Mouse (Mus musculus): ENCODE results near the gene Galnt18. TPM values are rescaled to one million over a fixed set of nuclear protein-coding genes. Genes with fewer than 3 reads are reported as not detected.

Galnt18 gene
- polyA plus RNA-seq, 1 experiment from 2014 or later, result 35.6 TPM

DNA sequence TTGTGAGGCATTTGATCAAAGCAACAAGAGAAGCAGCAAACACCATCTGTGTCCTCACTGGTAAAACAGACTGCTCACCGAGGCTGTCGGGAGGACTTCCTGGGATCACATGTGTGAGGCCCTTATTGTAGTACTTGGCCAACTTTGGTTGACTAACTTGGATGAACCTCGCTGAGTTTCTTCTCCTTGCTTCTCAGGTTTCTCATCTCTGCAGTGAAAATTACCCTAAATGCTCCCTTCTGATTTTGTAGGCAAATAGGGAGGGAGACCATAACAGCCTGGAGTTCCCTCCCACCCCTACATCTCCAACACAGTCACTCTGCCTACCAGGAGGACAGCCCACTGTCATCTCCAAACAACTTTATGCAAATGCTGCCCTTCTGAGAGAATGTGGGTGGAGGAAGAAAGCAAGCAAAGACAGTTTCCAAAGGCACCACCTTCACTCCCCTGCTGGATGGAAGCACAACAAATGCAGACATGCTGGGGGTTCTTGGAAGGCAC, 31.2 kb downstream of the Galnt18 start:
- ATAC-seq (ENCODE audit: insufficient read depth, low FRiP score), result no peak
- H3K36me3 ChIP-seq (ENCODE audit: control insufficient read depth, insufficient read depth, low read length), result no peaks in the 10 kb centered on the region

DNA sequence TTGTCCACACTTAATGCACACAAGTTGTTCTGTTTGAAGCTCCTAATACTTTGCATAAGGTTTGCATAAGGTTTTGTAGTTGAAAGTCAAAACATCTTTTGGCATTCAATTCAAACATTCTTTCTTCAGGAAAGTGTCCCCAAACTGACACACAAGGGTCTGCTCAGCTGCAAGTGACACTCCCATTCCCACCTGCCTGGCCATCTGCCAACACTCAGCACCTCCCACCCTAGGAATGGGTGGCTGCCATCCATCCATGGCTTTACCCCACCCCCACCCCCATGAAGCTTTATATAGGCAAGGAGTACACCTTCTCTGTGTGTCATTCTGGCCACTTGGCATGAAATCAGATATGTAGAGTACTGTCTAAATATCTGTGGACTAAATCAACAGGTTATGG, 35.0 kb downstream of the Galnt18 start:
- Histone ChIP-seq H3K4me1 (ENCODE audit: control insufficient read depth, insufficient read depth, low read length) (peaks cover 13% of the 10 kb centered on the region; the same call in 1 of the 2 replicates), H3K4me3 (replicated peaks; ENCODE audit: low read length) (no peak overlapping the region), H3K36me3 (ENCODE audit: control insufficient read depth, insufficient read depth, low read length) (no peaks in the 10 kb centered on the region), H3K4me2 (ENCODE audit: low read depth, low read length) (no peak overlapping the region), H3K9me3 (replicated peaks; ENCODE audit: control insufficient read depth, low read length) (no peaks in the 10 kb centered on the region), H3K27me3 (ENCODE audit: control insufficient read depth, insufficient read depth, low read length) (no peaks in the 10 kb centered on the region), H3K9ac (ENCODE audit: low read length) (no peak overlapping the region), H3K27ac (ENCODE audit: low read length) (no peak overlapping the region)
- ATAC-seq (ENCODE audit: insufficient read depth, low FRiP score), result no peak

More for the DNA sequence above, 31.2 kb downstream of the Galnt18 start:
- 71% methylated on average over 3 of the region's 3 CpGs for WGBS
- Histone ChIP-seq H3K9me3 (replicated peaks; ENCODE audit: control insufficient read depth, low read length) (no peaks in the 10 kb centered on the region), H3K4me2 (ENCODE audit: low read depth, low read length) (no peak overlapping the region), H3K27ac (ENCODE audit: low read length) (no peak overlapping the region), H3K27me3 (ENCODE audit: control insufficient read depth, insufficient read depth, low read length) (no peaks in the 10 kb centered on the region), H3K9ac (ENCODE audit: low read length) (no peak overlapping the region), H3K4me1 (ENCODE audit: control insufficient read depth, insufficient read depth, low read length) (peaks cover 3% of the 10 kb centered on the region; the same call in 1 of the 2 replicates), H3K4me3 (replicated peaks; ENCODE audit: low read length) (no peak overlapping the region)

DNA sequence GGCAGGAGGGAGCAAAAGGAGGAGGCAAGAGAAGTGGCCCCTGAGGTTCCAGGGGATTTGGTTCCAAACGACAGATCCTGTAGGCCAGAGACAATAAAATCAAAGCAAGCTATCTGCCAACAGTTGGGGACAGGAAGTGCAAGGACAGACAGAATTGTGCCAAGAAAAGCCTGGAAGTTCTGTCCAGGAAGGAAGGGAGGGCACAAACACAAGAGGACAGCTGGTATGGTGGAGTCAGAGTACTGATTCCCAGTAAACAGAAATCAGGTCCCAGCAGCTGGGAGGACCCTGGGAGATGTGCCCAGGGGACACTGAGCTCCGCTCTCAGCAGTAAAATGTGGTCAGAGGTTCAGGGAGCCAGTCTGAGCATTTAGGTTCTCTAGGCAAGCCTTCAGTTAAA, 38.2 kb downstream of the Galnt18 start:
- no peak overlapping the region for H3K27ac ChIP-seq (ENCODE audit: low read length)
- no peak overlapping the region for H3K4me2 ChIP-seq (ENCODE audit: low read depth, low read length)
- 45% methylated on average over 2 of the region's 2 CpGs for WGBS
- no peak overlapping the region for H3K9ac ChIP-seq (ENCODE audit: low read length)
- H3K9me3 ChIP-seq (replicated peaks; ENCODE audit: control insufficient read depth, low read length), result no peaks in the 10 kb centered on the region
- H3K4me1 ChIP-seq (ENCODE audit: control insufficient read depth, insufficient read depth, low read length), result peaks cover 25% of the 10 kb centered on the region
- H3K36me3 ChIP-seq (ENCODE audit: control insufficient read depth, insufficient read depth, low read length), result no peaks in the 10 kb centered on the region
- H3K4me3 ChIP-seq (replicated peaks; ENCODE audit: low read length), result no peak overlapping the region
- no peaks in the 10 kb centered on the region for H3K27me3 ChIP-seq (ENCODE audit: control insufficient read depth, insufficient read depth, low read length)
- ATAC-seq (ENCODE audit: insufficient read depth, low FRiP score), result no peak

DNA sequence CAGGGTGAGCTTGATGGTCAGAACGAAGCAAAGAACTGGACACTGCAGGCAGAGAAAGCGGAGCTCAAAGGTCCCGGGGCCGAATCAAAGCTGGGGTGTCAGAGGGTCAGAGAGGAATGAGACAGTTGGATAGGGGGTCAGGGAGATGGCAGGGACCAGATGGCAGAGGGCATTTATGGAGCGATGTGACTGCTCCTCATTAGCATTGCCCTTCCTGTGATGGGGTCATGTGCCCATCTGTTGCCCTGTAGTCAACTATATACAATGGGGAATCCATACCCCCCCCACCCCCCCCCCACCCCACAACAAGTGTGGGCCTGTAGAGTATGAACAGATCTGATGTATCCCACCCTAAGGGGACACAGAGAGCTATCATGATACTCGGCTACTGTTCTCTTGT, 39.7 kb downstream of the Galnt18 start:
- Histone ChIP-seq H3K9ac (ENCODE audit: low read length) (no peak overlapping the region), H3K4me3 (replicated peaks; ENCODE audit: low read length) (no peak overlapping the region), H3K27ac (ENCODE audit: low read length) (no peak overlapping the region), H3K9me3 (replicated peaks; ENCODE audit: control insufficient read depth, low read length) (no peaks in the 10 kb centered on the region), H3K27me3 (ENCODE audit: control insufficient read depth, insufficient read depth, low read length) (no peaks in the 10 kb centered on the region), H3K4me2 (ENCODE audit: low read depth, low read length) (no peak overlapping the region), H3K4me1 (ENCODE audit: control insufficient read depth, insufficient read depth, low read length) (peaks cover 24% of the 10 kb centered on the region), H3K36me3 (ENCODE audit: control insufficient read depth, insufficient read depth, low read length) (no peaks in the 10 kb centered on the region)
- 72% methylated on average over 6 of the region's 6 CpGs for WGBS
- no peak for ATAC-seq (ENCODE audit: insufficient read depth, low FRiP score)

- Histone ChIP-seq H3K4me2 (ENCODE audit: low read depth, low read length) (no peak overlapping the region), H3K4me3 (replicated peaks; ENCODE audit: low read length) (no peak overlapping the region), H3K36me3 (ENCODE audit: control insufficient read depth, insufficient read depth, low read length) (no peaks in the 10 kb centered on the region), H3K27ac (ENCODE audit: low read length) (peak overlapping the region; percentile 52), H3K4me1 (ENCODE audit: control insufficient read depth, insufficient read depth, low read length) (peaks cover 24% of the 10 kb centered on the region), H3K9me3 (replicated peaks; ENCODE audit: control insufficient read depth, low read length) (no peaks in the 10 kb centered on the region), H3K9ac (ENCODE audit: low read length) (no peak overlapping the region), H3K27me3 (ENCODE audit: control insufficient read depth, insufficient read depth, low read length) (no peaks in the 10 kb centered on the region)
- 54% methylated on average over 5 of the region's 5 CpGs for WGBS
- no peak for ATAC-seq (ENCODE audit: insufficient read depth, low FRiP score)
These were observed 40.4 kb downstream of the Galnt18 start for GRCm38 (mm10) chr7:111739371-111739765.

DNA sequence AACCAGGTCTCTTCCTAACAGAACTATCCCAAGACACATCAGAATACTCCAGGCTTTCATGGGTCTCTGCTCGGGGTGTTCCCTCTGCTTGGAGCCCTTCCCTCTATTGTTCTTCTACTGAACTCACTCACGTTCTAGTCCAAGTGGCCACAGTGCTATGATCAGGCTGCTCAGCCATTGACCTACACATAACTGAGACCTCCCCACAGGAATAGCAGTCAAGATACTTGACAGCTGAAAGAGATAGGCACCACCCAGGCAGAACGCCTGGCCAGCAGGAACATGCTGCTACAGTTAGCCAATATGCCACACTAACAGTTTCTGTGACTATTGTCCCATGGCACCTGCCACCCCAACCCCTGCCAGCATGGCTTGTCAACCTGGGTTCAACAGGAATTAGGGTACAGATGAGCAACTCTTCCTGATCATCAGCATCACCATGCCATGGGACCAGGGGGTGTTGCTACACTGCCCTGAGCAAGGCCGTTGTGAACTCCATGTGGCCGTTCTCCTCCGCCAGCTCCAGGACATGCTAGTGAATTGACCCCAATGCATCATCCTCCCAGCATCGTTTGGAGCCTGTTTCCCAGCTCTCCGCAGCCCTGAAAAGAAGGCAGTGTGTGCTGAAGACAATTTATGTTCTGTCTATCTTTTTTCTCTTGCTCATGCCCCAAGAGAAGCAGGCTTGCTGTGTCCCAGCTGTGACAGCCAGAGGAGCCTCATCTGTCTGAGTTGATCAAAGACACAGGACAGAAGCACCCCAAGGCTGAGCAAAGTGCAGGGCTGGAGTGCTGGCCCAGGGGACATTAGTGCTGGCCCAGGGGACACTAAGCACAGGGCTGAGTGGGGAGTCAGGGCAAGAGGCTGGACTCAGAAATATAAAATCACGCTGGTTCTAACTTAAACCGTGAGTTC, 41.1 kb downstream of the Galnt18 start:
- Histone ChIP-seq H3K4me2 (ENCODE audit: low read depth, low read length) (no peak overlapping the region), H3K4me1 (ENCODE audit: control insufficient read depth, insufficient read depth, low read length) (peaks cover 24% of the 10 kb centered on the region), H3K9ac (ENCODE audit: low read length) (no peak overlapping the region), H3K9me3 (replicated peaks; ENCODE audit: control insufficient read depth, low read length) (no peaks in the 10 kb centered on the region), H3K27ac (ENCODE audit: low read length) (peak overlapping the region; percentile 52), H3K36me3 (ENCODE audit: control insufficient read depth, insufficient read depth, low read length) (no peaks in the 10 kb centered on the region), H3K4me3 (replicated peaks; ENCODE audit: low read length) (no peak overlapping the region), H3K27me3 (ENCODE audit: control insufficient read depth, insufficient read depth, low read length) (no peaks in the 10 kb centered on the region)
- no peak for ATAC-seq (ENCODE audit: insufficient read depth, low FRiP score)
- WGBS, result 56% methylated on average over 10 of the region's 10 CpGs

GRCm38 (mm10) chr7:111737426-111737825, 42.4 kb downstream of the Galnt18 start:
- WGBS, result 33% methylated on average over 7 of the region's 7 CpGs
- Histone ChIP-seq H3K9ac (ENCODE audit: low read length) (no peak overlapping the region), H3K4me1 (ENCODE audit: control insufficient read depth, insufficient read depth, low read length) (peaks cover 24% of the 10 kb centered on the region), H3K4me2 (ENCODE audit: low read depth, low read length) (no peak overlapping the region), H3K36me3 (ENCODE audit: control insufficient read depth, insufficient read depth, low read length) (no peaks in the 10 kb centered on the region), H3K27ac (ENCODE audit: low read length) (no peak overlapping the region; the same call in 1 of the 2 replicates), H3K27me3 (ENCODE audit: control insufficient read depth, insufficient read depth, low read length) (no peaks in the 10 kb centered on the region), H3K9me3 (replicated peaks; ENCODE audit: control insufficient read depth, low read length) (no peaks in the 10 kb centered on the region), H3K4me3 (replicated peaks; ENCODE audit: low read length) (no peak overlapping the region)
- no peak for ATAC-seq (ENCODE audit: insufficient read depth, low FRiP score)

- Histone ChIP-seq H3K27ac (ENCODE audit: low read length) (no peak overlapping the region), H3K9me3 (replicated peaks; ENCODE audit: control insufficient read depth, low read length) (no peaks in the 10 kb centered on the region), H3K4me2 (ENCODE audit: low read depth, low read length) (no peak overlapping the region), H3K9ac (ENCODE audit: low read length) (no peak overlapping the region), H3K4me1 (ENCODE audit: control insufficient read depth, insufficient read depth, low read length) (peaks cover 20% of the 10 kb centered on the region), H3K27me3 (ENCODE audit: control insufficient read depth, insufficient read depth, low read length) (no peaks in the 10 kb centered on the region), H3K4me3 (replicated peaks; ENCODE audit: low read length) (no peak overlapping the region), H3K36me3 (ENCODE audit: control insufficient read depth, insufficient read depth, low read length) (no peaks in the 10 kb centered on the region)
- WGBS, result 51% methylated on average over 3 of the region's 3 CpGs
- ATAC-seq (ENCODE audit: insufficient read depth, low FRiP score), result no peak
These were observed 43.4 kb downstream of the Galnt18 start for GRCm38 (mm10) chr7:111736365-111736764.

GRCm38 (mm10) chr7:111730346-111731269, 49.2 kb downstream of the Galnt18 start:
- ATAC-seq (ENCODE audit: insufficient read depth, low FRiP score), result no peak
- H3K4me1 ChIP-seq (ENCODE audit: control insufficient read depth, insufficient read depth, low read length), result no peaks in the 10 kb centered on the region
- no peak overlapping the region for H3K4me3 ChIP-seq (replicated peaks; ENCODE audit: low read length)
- no peak overlapping the region for H3K4me2 ChIP-seq (ENCODE audit: low read depth, low read length)
- 78% methylated on average over 8 of the region's 8 CpGs for WGBS
- H3K27ac ChIP-seq (ENCODE audit: low read length), result no peak overlapping the region
- H3K9ac ChIP-seq (ENCODE audit: low read length), result no peak overlapping the region
- no peaks in the 10 kb centered on the region for H3K9me3 ChIP-seq (replicated peaks; ENCODE audit: control insufficient read depth, low read length)
- H3K27me3 ChIP-seq (ENCODE audit: control insufficient read depth, insufficient read depth, low read length), result no peaks in the 10 kb centered on the region
- H3K36me3 ChIP-seq (ENCODE audit: control insufficient read depth, insufficient read depth, low read length), result no peaks in the 10 kb centered on the region
